Mouse (Mus musculus): ENCODE measurements at regions not wholly inside any gene's neighbourhood (a gene's known extent, or its start where the extent isn't known, plus 50 kb on each side); places are given as distances from the start of the nearest gene placed in this dataset.

GRCm38 (mm10) chr3:70463221-70463620 is 455.8 kb downstream of the Otol1 start:
- TF ChIP-seq CTCF (IDR thresholded peaks at IDR 0.05; ENCODE audit: low read depth) (no peak), EP300 (optimal IDR thresholded peaks at IDR 0.05) (no peak)

Measured in stomach, postnatal 0 days (tissue).